Mouse (Mus musculus): ENCODE measurements around the gene Slain2.

DNA sequence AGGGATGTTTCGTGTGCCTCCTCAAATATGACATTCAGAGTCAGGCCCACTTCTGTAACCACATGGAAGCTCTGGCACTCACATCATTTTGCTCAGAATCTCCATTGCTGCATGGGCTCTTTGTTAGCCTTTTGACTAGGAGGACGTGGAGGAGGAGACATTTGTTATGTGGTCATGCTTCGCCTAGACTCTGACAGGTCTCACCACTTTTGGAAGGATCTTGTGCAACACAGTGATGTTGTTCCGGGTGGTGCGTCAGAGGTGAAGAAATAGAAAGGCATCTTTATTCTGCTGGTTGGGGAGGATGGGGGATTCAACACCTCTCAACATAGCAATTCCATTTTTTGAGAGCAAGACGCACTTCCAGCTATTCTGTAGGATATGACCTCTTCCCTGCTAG lies 6.7 kb upstream of the Slain2 start:
- TF ChIP-seq EP300 (IDR thresholded peaks at IDR 0.05; ENCODE audit: insufficient read depth, low read depth, low read length) (no peak), CTCF (IDR thresholded peaks at IDR 0.05; ENCODE audit: low read depth, low read length) (no peak), POLR2A (IDR thresholded peaks at IDR 0.05; ENCODE audit: insufficient read depth, low read length) (no peak)
